Mouse (Mus musculus): ENCODE data around the gene Syt13.

DNA sequence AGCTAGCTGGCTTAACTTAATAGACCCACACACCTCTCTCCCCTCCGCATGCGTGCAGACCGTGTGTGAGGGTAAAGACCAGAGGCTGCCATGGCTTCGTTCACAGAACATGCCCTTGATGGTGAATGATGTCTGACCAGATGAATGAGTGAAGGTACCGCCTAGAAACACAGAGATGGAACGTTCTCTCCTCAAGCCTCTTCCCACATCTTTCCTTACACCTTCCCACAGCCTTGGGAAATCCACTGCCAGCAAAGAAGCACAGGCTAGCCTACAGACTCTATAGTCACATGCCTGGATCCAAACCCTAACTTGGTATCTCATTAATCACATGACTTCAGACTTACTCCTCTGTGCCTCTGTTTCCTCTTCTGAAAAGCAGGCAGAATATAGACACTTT lies 18.5 kb downstream of the Syt13 start:
- no peak for TF ChIP-seq ZKSCAN1 (IDR thresholded peaks at IDR 0.05; ENCODE audit: low read depth, low read length)
- TF ChIP-seq NRF1 (IDR thresholded peaks at IDR 0.05; ENCODE audit: insufficient read depth, low read depth, low read length, poor library complexity, severe bottlenecking), result no peak
- no peak for TF ChIP-seq KAT2A (conservative IDR thresholded peaks at IDR 0.05; ENCODE audit: low read depth, low read length)
- TF ChIP-seq SMC3 (IDR thresholded peaks at IDR 0.05; ENCODE audit: low read depth, low read length), result no peak
- TF ChIP-seq CTCF (IDR thresholded peaks at IDR 0.05 in 2 of 3, conservative IDR thresholded peaks at IDR 0.05 in 1 of 3; ENCODE audit: control insufficient read depth in 1 of 3, insufficient read depth in 1 of 3, low read depth in 2 of 3, low read length in 3 of 3, poor library complexity in 1 of 3, severe bottlenecking in 1 of 3), result no peak
- TF ChIP-seq POLR2AphosphoS5 (IDR thresholded peaks at IDR 0.05; ENCODE audit: borderline replicate concordance, low read depth, low read length), result no peak
- no peak for TF ChIP-seq POLR2A (IDR thresholded peaks at IDR 0.05; ENCODE audit: control insufficient read depth in 1 of 2, insufficient read depth in 1 of 2, low read depth in 1 of 2, low read length in 2 of 2, poor library complexity in 1 of 2)
- TF ChIP-seq E2F4 (IDR thresholded peaks at IDR 0.05; ENCODE audit: borderline replicate concordance, low read depth, low read length), result no peak
- TF ChIP-seq RCOR1 (IDR thresholded peaks at IDR 0.05; ENCODE audit: low read depth, low read length), result no peak
- TF ChIP-seq TCF12 (IDR thresholded peaks at IDR 0.05; ENCODE audit: low read depth, low read length), result no peak
- no peak for TF ChIP-seq BHLHE40 (IDR thresholded peaks at IDR 0.05; ENCODE audit: borderline replicate concordance, low read depth, low read length)
- TF ChIP-seq CHD1 (IDR thresholded peaks at IDR 0.05; ENCODE audit: low read depth, low read length), result no peak
